Mouse (Mus musculus) liver, adult 2 months (tissue): ENCODE measurements around the gene Gm20379.

ENCODE experiments used
- CTCF ChIP-seq: fragments of 200-500 bp; IDR thresholded peaks from 2 replicates; pipeline ENCODE4 v1.5.1; 2011; ENCODE audit warnings: low read depth, low read length, control low read depth
- POLR2A ChIP-seq: fragments of 200-500 bp; IDR thresholded peaks from 2 replicates; pipeline ENCODE4 v1.6.1; 2011; ENCODE audit warnings: low read length, control low read depth; ENCODE audit not compliant: insufficient read depth; ENCODE audit errors: extremely low read depth

DNA sequence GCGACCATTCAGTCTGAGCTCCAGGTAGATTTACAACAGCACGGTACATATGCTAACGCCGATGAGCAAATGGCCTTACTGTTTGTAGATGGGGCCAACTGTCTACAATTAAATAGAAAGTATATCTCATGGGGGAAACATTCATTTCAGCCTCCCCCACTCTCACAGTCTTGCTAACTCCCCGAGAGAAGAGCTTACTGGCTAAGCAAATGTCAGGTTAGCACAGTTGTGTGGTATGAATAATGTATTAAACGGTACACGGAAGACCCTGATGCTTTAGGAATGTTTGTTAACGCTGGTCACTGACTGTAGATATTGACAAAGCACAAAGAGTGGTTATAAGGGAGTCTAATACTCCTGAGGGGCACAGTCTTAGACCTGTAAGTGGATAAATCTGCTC is 38.3 kb downstream of the Gm20379 start:
- no peak for TF ChIP-seq POLR2A
- no peak for TF ChIP-seq CTCF
